Mouse (Mus musculus) kidney, adult 11 months (tissue): Measurements from ENCODE around the gene Abtb1.
A peak's percentile ranks its signal among the peaks of the same experiment; 100 is the strongest.

Experiments used
- DNase-seq: peaks from one replicate; pipeline ENCODE4 v3.0.0; 2022

Abtb1 gene

DNA sequence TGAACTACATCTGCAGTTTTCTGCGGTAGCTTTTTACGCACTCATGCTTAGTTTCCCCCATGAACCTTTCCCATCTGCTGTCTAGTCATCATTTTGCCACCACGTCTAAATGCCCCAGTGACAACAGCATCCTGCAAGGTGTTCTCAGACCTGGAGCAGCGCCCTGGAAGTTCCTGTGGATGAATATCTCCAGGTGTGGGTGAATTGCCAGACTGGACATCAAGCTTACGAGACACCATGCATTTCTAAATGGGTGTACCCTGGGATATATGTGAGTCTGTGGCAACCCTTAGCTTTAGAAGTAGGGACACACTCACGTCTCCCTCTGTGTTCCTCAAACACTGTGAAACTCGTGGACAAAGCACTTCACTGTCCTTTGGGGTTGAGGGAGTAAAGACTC lies 41.6 kb downstream of the Abtb1 start:
- no peak for DNase-seq

DNA sequence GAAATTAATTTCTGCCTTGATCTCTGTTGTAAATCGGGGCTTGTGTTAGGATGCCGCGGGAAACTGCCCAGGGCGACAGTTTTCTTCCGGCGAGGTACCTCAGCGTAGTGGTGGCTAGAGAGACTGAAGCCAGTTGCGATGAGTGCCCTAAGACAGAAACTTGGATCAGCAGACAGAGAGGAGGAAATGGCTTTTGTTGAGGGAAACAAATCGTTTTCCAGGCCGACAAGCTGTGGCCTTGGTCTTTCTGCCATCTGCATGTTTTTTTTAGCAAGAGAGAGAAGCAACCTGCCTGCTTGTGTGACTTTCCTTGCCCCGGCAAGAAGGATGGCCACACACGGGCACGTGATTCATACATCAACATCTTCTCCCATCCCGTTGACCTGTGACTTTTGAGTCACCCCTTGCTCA lies 47.2 kb downstream of the Abtb1 start:
- DNase-seq, result no peak

DNA sequence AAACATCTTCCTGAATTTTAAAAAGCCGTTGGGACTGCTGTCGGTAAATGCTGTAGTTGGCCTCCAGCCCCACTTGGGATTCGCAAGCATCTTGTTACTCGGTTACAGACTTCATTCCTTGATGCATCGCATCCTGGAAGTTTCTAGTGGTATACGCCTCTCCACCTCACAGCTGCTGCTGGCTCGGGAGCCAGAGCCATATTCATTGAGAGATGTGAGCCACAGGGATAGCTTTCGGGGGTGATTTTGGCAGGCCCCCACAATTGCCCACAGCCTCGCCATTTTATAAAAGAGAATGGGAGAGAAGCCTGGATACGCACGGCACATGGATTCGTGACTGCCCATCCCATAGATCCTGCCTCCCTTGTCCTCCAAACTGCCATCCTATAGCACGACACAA lies 47.9 kb downstream of the Abtb1 start:
- DNase-seq, result no peak

DNA sequence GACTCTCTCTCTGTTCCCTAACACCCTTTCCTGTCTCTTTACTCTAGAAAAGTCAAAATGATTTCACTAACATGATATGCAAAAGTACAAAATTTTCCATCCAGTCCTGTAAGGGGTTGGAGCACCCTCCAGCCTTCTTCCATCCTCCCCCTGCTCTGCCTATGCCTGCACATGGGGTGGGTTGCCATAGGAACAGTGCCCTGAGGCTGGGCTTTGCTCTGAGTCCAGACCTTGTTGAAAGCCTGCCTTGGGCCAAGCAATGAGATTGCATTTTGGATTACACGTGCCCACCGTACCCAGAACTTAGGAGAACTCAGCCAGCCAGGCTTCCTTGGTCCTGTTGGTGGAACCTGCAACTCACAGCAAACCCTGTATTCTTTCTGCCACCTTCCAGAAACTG lies 48.5 kb downstream of the Abtb1 start:
- DNase-seq, result no peak

DNA sequence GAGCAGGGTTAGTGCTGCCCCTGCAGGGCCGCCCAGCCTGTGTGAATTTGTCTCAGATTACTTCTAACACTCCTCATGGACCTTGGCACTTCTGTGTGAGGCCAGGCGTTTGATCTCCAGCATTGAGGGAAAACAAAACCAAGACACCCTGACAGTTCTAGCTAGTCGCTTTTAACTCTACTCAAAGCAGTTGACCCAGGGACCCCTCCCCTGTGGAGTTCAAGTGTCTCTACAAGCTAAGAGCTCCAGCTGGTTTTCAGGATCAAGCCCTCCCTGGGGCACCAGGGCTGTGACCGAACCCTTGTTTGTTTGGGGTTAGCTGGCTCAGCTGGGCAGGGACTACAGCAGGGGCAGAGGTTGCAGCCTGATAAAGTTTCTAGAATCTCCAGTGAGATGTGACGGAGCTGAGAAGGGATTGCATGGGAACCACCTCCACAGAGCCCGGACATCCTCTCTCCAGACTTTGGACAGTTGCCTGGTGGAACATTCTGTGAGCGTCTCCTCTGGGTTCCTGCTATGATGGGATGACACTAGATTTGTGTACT lies 49.6 kb downstream of the Abtb1 start:
- DNase-seq, result peak; percentile 46

DNA sequence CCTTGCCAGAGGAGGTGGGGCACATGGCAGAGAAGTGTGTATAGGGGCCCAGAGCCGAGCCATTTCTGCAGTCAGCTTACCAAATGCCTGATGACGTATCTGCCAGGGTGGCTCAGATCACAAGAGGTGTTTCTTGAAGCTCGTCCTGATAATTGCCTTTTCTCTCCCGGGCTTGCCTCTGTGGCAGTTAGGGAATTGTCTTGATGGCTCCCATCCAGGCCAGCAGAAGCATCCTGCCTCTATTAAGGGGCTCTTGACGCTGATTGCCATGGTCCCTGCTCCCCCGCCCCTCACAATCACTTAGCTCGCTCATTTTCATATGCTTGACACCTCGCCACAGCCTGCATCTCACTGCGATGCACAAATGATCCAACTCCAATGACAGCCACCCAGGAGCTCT lies 50.5 kb downstream of the Abtb1 start:
- DNase-seq, result no peak

DNA sequence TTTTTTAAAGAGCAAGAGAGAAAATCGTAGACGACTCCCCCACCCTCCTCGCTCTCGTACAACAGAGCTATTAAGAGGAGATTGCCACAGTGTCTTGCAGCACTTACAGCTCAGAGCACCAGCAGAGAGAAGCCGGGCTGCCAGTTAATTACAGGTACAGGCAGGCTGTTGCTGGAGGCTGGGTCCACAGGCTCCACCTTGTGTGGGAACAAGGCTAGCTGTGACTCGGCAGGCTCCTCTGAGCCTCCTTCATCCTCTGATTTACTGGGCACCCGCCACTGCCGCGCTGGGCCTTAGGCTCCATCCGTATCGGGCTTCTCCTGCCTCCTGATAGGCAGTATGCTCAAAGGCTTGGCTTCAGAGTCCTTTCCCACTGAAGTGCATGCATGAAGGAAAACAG lies 53.6 kb downstream of the Abtb1 start:
- DNase-seq, result no peak

DNA sequence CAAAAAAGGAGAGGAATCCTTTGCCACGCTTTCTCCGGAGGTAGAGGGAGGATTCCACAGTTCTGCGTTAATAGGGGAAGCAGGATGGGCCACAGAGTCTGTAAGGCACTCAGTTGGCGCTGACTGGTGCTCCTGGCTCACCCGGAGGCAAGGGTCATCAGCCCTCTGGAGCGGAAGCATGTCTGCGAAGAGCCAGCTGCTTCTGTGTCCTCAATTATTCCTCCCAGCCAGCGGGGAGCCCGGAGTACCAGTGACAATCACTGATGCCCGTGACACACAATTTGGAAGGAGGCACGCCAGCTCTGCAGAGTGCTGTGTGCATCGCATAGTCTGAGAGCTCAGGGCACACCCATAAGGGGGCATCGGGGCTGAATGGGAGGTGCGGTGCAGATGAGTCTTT lies 54.3 kb downstream of the Abtb1 start:
- no peak for DNase-seq

DNA sequence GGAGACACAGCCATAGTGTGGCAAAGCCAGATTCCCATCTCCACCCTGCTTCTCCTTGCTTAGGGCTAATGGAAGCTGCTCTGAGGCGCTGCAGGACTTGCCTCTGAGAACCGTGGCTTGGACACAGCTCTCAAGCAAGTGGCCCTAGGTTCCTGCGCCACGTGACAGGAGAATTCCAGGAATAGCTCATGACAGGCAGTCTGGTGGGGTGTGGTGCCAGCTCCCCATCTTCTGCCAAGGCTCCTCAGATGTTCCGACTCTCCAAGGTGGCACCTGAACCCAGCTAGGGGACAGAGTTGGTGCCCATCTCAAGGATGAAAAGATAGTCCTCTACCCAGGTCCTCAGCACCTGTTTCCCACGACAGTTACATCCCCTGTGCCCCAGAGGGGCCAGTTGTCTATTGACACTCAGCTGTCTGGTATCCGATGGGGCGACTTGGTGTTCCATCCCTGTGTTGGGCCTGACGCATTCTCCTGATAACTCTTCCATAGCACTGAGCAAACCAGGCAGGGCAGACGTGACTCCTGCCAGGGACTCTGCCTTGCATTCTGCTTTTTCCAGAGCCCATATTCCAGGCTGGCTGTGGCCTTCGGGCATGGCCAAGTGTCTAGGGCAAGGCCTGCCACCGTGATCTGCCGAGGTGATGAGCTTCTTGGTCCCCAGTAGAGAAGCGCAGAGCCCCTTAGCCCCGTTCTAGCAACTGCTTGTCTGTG lies 54.9 kb downstream of the Abtb1 start:
- DNase-seq, result no peak
